Mouse (Mus musculus) midbrain, postnatal 0 days (tissue): ENCODE measurements at regions not wholly inside any gene's neighbourhood (a gene's known extent, or its start where the extent isn't known, plus 50 kb on each side); places are given as distances from the start of the nearest gene placed in this dataset.

Experiments
- ATAC-seq: fragments of 200-750 bp; cut with Nextera tagmentation; 2 replicates; pipeline ENCODE4 v1.8.0; 2017; ENCODE audit warnings: moderate number of reproducible peaks, mild to moderate bottlenecking, moderate TSS enrichment, moderate library complexity; ENCODE audit not compliant: low FRiP score
- DNase-seq: peaks from one replicate; pipeline ENCODE4 v3.0.0-alpha.2; 2015; ENCODE audit warnings: low spot score
- H3K27ac ChIP-seq: fragments of 300-500 bp; sonication (generic); 2 replicates; pipeline ENCODE4 v1.5.1; 2014; ENCODE audit warnings: low read depth, mild to moderate bottlenecking, low read length, mixed read lengths
- H3K27me3 ChIP-seq: fragments of 300-500 bp; sonication (generic); 2 replicates; pipeline ENCODE4 v1.6.1; 2014; ENCODE audit warnings: low read length, control low read depth, mixed read lengths; ENCODE audit not compliant: insufficient read depth
- H3K36me3 ChIP-seq: fragments of 300-500 bp; sonication (generic); 2 replicates; pipeline ENCODE4 v1.6.1; 2014; ENCODE audit warnings: low read length, control low read depth, mixed read lengths; ENCODE audit not compliant: insufficient read depth
- H3K4me1 ChIP-seq: fragments of 300-500 bp; sonication (generic); 2 replicates; pipeline ENCODE4 v1.6.1; 2014; ENCODE audit warnings: mild to moderate bottlenecking, control low read depth, antibody characterized with exemption, low read length, mixed read lengths; ENCODE audit not compliant: insufficient read depth
- H3K4me2 ChIP-seq: fragments of 300-500 bp; sonication (generic); 2 replicates; pipeline ENCODE4 v1.6.1; 2014; ENCODE audit warnings: low read depth, mild to moderate bottlenecking, low read length, mixed read lengths; ENCODE audit not compliant: poor library complexity, severe bottlenecking
- H3K4me3 ChIP-seq: fragments of 300-500 bp; sonication (generic); 2 replicates; pipeline ENCODE4 v1.5.1; 2014; ENCODE audit warnings: low read depth, mild to moderate bottlenecking, low read length, moderate library complexity
- H3K9ac ChIP-seq: fragments of 300-500 bp; sonication (generic); replicated peaks from 2 replicates; pipeline ENCODE4 v1.6.1; 2014; ENCODE audit warnings: mild to moderate bottlenecking, low read length, moderate library complexity, mixed read lengths; ENCODE audit not compliant: poor library complexity, severe bottlenecking
- H3K9me3 ChIP-seq: fragments of 300-500 bp; sonication (generic); 2 replicates; pipeline ENCODE4 v1.6.1; 2016; ENCODE audit warnings: low read length, control low read depth
- CTCF ChIP-seq: IDR thresholded peaks from 2 replicates; pipeline ENCODE4 v1.5.1; 2016; ENCODE audit warnings: antibody characterized with exemption, mild to moderate bottlenecking
- WGBS: fragments of 180-500 bp; shearing (Covaris S2); extraction: QIAGEN DNeasy Blood & Tissue Kit; methylation state at CpG from one replicate; pipeline ENCODE4 v1.1.7; 2014; 5-methylcytosine and 5-hydroxymethylcytosine counted together

DNA sequence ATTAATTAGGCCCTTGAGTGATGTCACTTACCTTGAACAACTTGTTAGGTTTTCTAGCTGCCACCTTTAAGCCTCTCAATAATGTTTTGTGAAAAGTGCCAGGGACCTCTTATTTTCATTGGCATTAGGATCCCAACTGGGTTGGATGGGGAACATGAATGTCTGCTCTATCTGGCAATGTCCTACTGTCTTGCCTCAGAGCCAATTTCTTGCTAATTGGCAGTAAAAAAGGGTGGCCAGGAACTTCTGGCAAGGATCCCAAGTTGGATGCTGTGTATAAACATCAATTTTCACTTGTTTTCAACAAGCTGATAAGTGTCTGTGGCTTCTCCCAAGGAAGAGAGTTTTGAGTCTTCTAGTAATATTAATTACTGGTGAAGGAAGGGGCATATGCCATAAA lies 118.8 kb upstream of the Tgif2lx1 start:
- Histone ChIP-seq H3K4me2 (no peak overlapping the region), H3K36me3 (no peaks in the 10 kb centered on the region), H3K27me3 (no peaks in the 10 kb centered on the region)

DNA sequence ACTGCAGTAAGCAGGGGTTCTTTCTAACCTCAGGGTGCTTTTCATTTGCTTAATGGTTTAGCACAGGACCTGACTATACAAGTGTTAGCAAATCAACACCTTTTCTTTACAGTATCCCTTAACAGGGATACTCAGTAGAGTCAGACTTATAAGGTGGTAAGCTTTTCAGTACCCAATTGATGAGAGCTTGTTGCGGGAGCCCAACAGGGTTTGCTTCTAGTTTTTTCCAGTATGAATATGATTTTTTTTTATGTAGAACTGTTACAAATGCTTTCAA lies 115.7 kb upstream of the Tgif2lx1 start:
- WGBS: 82% methylated on average over 1 of the region's 1 CpGs

More for the DNA sequence above, 118.8 kb upstream of the Tgif2lx1 start:
- H3K4me3 ChIP-seq: no peak overlapping the region
- H3K9ac ChIP-seq: no peak overlapping the region
- TF ChIP-seq CTCF: no peak
- H3K4me1 ChIP-seq: no peaks in the 10 kb centered on the region
- H3K9me3 ChIP-seq: no peaks in the 10 kb centered on the region
- peak; percentile 15 for DNase-seq
- ATAC-seq: no peak
- no peak overlapping the region for H3K27ac ChIP-seq

DNA sequence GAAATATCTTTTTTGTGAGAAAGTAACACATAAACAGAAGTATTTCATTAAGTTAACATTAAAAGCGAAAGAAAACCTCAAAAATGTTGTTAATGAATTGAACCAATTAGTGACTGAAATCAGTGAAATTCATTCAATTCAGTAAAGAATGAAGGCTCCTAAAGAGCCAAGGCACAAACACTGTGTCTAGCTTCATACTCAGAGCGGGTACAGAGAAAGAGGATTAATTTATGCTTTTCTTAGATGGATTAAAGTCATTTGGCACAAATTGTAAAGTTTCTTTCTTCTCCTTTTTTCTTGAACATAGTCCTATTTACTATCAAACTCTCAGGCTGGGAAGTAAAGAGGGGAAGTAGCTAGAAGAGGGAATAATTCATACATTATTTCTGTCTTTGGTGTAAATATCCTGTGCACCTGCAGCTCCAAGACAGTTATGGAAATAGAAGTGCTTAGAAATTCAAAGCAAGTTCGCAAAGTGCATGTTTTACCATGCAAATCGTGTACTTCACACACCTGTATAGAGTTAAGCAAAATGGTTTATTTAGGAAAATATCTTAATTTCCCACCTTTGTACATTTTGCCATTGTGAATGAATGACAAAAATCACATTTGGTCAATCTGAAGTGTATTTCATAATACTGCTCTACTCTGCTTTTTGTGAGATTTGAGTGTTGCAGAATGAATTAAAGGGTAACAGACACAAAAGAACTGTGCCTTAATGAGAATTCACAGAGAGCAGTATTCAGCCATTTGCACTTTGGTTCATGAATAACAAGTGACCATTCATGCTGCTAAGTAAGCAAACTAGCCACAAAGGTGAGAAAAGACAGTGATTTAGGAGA lies 115.2 kb upstream of the Tgif2lx1 start:
- Histone ChIP-seq H3K4me3 (no peak overlapping the region), H3K27me3 (no peaks in the 10 kb centered on the region), H3K9ac (no peak overlapping the region), H3K4me2 (no peak overlapping the region), H3K27ac (no peak overlapping the region), H3K4me1 (no peaks in the 10 kb centered on the region), H3K9me3 (no peaks in the 10 kb centered on the region), H3K36me3 (no peaks in the 10 kb centered on the region)
- DNase-seq (peak; percentile 0), ATAC-seq (no peak)
- TF ChIP-seq CTCF: no peak
- WGBS: 42% methylated on average over 4 of the region's 4 CpGs

More for the DNA sequence above, 115.7 kb upstream of the Tgif2lx1 start:
- TF ChIP-seq CTCF: no peak
- no peak overlapping the region for H3K27ac ChIP-seq
- H3K4me3 ChIP-seq: no peak overlapping the region
- H3K27me3 ChIP-seq: no peaks in the 10 kb centered on the region
- H3K9me3 ChIP-seq: no peaks in the 10 kb centered on the region
- DNase-seq (no peak), ATAC-seq (no peak)
- H3K9ac ChIP-seq: no peak overlapping the region
- H3K36me3 ChIP-seq: no peaks in the 10 kb centered on the region
- H3K4me1 ChIP-seq: no peaks in the 10 kb centered on the region
- no peak overlapping the region for H3K4me2 ChIP-seq
